Mouse (Mus musculus): ENCODE data around the gene Arih1. TPM values are rescaled to one million over a fixed set of nuclear protein-coding genes. Genes with fewer than 3 reads are reported as not detected.

Arih1 gene
- total RNA-seq, 2 experiments from 2014 or later = 101 to 125 TPM

DNA sequence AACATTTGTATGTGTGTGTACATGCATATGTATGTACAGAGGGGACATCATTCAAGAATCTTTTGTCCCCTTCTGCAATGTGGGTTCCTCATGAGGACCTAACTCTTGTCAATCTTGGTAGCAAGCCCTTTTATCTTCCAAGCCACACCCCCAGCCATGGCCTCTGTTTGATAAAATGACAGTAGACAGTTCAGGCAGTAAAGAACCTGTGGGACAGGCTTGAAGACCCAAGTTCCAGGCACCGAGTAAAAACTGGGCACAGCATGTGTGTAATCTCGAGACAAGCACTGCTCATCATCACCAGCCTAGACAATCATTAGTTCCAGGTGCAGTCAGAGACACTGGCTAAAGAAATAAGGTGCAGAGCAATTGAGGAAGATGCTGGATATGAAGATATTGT lies 140.2 kb downstream of the Arih1 start:
- no peak for DNase-seq (ENCODE audit: low spot score in 2 of 2)
- intact Hi-C loops (cut with DNase I) = no loop called here

- intact Hi-C loops (cut with DNase I) = no loop called here
- no peak for DNase-seq (ENCODE audit: low spot score in 2 of 2)
These were observed 146.4 kb downstream of the Arih1 start for GRCm38 (mm10) chr9:59340002-59340401.

DNA sequence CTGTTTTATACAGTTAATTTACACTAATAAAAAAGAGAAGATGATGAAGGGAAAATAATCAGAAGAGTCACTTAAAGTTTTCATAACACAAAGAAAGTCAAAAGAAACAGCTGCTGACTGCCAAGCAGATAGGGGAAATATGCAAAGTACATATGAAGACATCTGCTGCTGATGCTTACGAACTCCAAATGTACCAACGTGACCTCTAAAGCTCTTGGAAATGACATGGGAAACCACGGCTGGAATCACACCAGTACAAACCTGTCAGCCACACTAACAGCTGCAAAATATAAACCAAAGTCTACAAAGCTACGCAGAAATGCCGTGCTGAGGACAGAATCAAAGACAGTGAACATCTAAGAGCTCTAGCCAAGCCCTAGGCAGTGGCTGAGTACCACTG lies 147.3 kb downstream of the Arih1 start:
- intact Hi-C loops (cut with DNase I) = loop anchor here (10.0 kb wide), 1 partner anchor 226 kb away; no protein-coding TSS in a partner anchor
- no peak for DNase-seq (ENCODE audit: low spot score in 2 of 2)

DNA sequence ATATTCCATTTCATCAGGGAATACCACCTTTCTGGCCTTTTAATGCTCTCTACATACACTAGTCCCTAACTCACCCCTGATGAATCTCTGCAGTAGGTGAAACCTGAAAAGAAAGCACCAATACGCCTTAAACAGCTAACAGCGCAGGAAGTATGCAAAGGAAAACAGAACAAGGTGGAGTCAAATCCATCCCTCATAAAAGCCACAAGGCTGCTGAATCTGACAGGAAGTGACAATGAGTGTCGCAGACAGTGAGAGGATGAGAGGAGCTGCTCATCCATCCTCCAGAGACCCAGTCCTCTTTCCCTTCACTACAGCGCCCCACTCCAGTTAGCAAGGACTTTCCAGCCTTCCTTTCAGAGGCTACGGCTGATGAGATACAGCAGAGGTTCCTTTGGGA lies 148.0 kb downstream of the Arih1 start:
- intact Hi-C loops (cut with DNase I) = loop anchor here (10.0 kb wide), 1 partner anchor 226 kb away; no protein-coding TSS in a partner anchor

More for the DNA sequence above, 148.0 kb downstream of the Arih1 start:
- no peak for DNase-seq (ENCODE audit: low spot score in 2 of 2)

Other genes starting within 250 kb of the Arih1 start
- 10 to 100 TPM; 14.8 to 16.2 TPM for gene Adpgk, start 195.1 kb downstream of the Arih1 start, total RNA-seq (2021)
- 10 to 100 TPM; 42.7 to 44.6 TPM for gene Bbs4, start 133.1 kb downstream of the Arih1 start, total RNA-seq (2021)
- 10 to 100 TPM; 47.0 to 50.8 TPM for gene Hexa, start 52.9 kb upstream of the Arih1 start, total RNA-seq (2021)
- gene Tmem202, start 53.2 kb upstream of the Arih1 start, total RNA-seq (2021) = 1 to 10 TPM; 3.9 to 5.3 TPM
- gene Celf6, start 91.3 kb upstream of the Arih1 start, total RNA-seq (2021) = 10 to 100 TPM; 21.4 to 28.7 TPM
- gene Parp6, start 130.7 kb upstream of the Arih1 start, total RNA-seq (2021) = 100 to 1,000 TPM; 152 to 159 TPM
- 1,000 to 10,000 TPM; 1,213 to 1,355 TPM for gene Pkm, start 169.8 kb upstream of the Arih1 start, total RNA-seq (2021)
- 10 to 100 TPM; 10.4 to 10.8 TPM for gene Gramd2, start 193.5 kb upstream of the Arih1 start, total RNA-seq (2021)

Data from left cerebral cortex, postnatal 36 days (tissue).